Mouse (Mus musculus) erythroblast, embryonic 14.5 days (primary cell): Measurements from ENCODE around the gene Rgs7.

ENCODE experiments used
- GATA1 ChIP-seq: IDR thresholded peaks from 2 replicates; pipeline ENCODE4 v1.6.1; 2012; ENCODE audit warnings: low read length, inconsistent platforms, mixed read lengths
- TAL1 ChIP-seq: IDR thresholded peaks from 3 replicates; pipeline ENCODE4 v1.6.1; 2012; ENCODE audit warnings: low read length, inconsistent platforms, mixed read lengths

DNA sequence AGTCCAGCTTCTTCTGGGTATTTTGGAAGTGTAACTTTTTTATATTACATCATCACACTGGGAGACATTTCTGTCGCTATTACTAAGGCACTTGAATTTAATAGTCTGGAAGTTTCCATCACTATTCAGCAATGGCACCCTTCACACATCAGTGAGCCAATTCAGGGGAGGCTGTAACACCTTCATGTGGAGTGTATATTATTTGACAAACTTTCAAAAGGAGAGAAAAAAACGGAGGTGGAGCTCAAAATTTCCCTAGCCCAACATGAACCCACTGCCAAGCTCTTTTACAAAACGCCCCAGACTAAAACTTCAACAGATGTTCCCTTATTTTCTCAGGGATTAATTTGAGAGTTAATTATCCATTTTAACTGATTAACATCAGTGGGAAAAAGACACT is 191.9 kb downstream of the Rgs7 start:
- TF ChIP-seq GATA1 (no peak), TAL1 (no peak)
